Mouse (Mus musculus): ENCODE measurements around the gene Zranb1.

DNA sequence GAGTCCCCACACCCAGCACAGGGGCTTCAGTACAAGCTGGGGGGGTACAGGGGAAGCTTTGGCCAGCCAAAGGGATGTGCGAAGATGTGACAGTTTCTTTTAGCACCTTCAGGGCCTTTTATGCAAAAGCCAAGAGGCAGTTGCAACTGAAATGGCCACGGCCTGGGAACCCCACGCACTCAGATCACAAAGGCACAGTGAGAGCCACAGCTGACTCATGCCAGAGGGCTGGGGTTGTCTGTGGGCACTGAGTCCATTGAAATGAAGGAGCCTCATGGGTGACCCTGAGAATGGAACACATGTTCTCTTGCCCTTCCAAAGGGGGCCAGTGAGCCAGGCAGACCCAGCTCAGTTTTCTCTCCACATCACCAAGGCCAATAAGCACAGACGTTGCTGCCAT lies 77.7 kb downstream of the Zranb1 start:
- TF ChIP-seq CTCF (IDR thresholded peaks at IDR 0.05; ENCODE audit: control insufficient read depth, insufficient read depth, insufficient read length): no peak
- TF ChIP-seq MYOG (IDR thresholded peaks at IDR 0.05; ENCODE audit: control insufficient read depth, extremely low read depth, insufficient read length): no peak
- TF ChIP-seq USF1 (IDR thresholded peaks at IDR 0.05; ENCODE audit: low read depth): no peak
